Mouse (Mus musculus): ENCODE measurements around the gene Pacrg. TPM values are rescaled to one million over a fixed set of nuclear protein-coding genes. Genes with fewer than 3 reads are reported as not detected.

Gene Pacrg
- polyA plus RNA-seq, 1 experiment from 2014 or later = 1.0 TPM

- WGBS = 64% methylated on average over 4 of the region's 4 CpGs
- Histone ChIP-seq H3K27ac (no peak overlapping the region), H3K9me3 (replicated peaks) (no peaks in the 10 kb centered on the region), H3K27me3 (no peaks in the 10 kb centered on the region), H3K9ac (no peak overlapping the region), H3K4me1 (replicated peaks) (no peaks in the 10 kb centered on the region), H3K4me3 (no peak overlapping the region), H3K4me2 (no peak overlapping the region), H3K36me3 (no peaks in the 10 kb centered on the region)
- no peak for ATAC-seq (replicated peaks; ENCODE audit: insufficient number of reproducible peaks, insufficient read depth, low FRiP score, low read depth)
Measured at GRCm38 (mm10) chr17:10661294-10661693, 178.8 kb downstream of the Pacrg start.

GRCm38 (mm10) chr17:10643604-10644003 lies 196.5 kb downstream of the Pacrg start:
- Histone ChIP-seq H3K27ac (no peak overlapping the region), H3K4me2 (no peak overlapping the region), H3K9me3 (replicated peaks) (no peaks in the 10 kb centered on the region), H3K27me3 (no peaks in the 10 kb centered on the region), H3K4me3 (no peak overlapping the region), H3K36me3 (no peaks in the 10 kb centered on the region), H3K9ac (no peak overlapping the region), H3K4me1 (replicated peaks) (no peaks in the 10 kb centered on the region)
- ATAC-seq (replicated peaks; ENCODE audit: insufficient number of reproducible peaks, insufficient read depth, low FRiP score, low read depth) = no peak
- WGBS = 91% methylated on average over 7 of the region's 7 CpGs

- Histone ChIP-seq H3K36me3 (no peaks in the 10 kb centered on the region), H3K4me1 (replicated peaks) (no peaks in the 10 kb centered on the region), H3K9me3 (replicated peaks) (no peaks in the 10 kb centered on the region), H3K4me3 (no peak overlapping the region), H3K4me2 (no peak overlapping the region), H3K9ac (no peak overlapping the region), H3K27ac (no peak overlapping the region), H3K27me3 (no peaks in the 10 kb centered on the region)
- no peak for ATAC-seq (replicated peaks; ENCODE audit: insufficient number of reproducible peaks, insufficient read depth, low FRiP score, low read depth)
- WGBS = 70% methylated on average over 1 of the region's 1 CpGs
Measured at GRCm38 (mm10) chr17:10639816-10640215, 200.3 kb downstream of the Pacrg start.

- no peak overlapping the region for H3K4me3 ChIP-seq
- no peaks in the 10 kb centered on the region for H3K27me3 ChIP-seq
- H3K9ac ChIP-seq = no peak overlapping the region
- H3K36me3 ChIP-seq = no peaks in the 10 kb centered on the region
- H3K9me3 ChIP-seq (replicated peaks) = no peaks in the 10 kb centered on the region
- 73% methylated on average over 8 of the region's 8 CpGs for WGBS
- ATAC-seq (replicated peaks; ENCODE audit: insufficient number of reproducible peaks, insufficient read depth, low FRiP score, low read depth) = no peak
- H3K27ac ChIP-seq = no peak overlapping the region
- H3K4me1 ChIP-seq (replicated peaks) = no peaks in the 10 kb centered on the region
- H3K4me2 ChIP-seq = no peak overlapping the region
Measured at GRCm38 (mm10) chr17:10635955-10636470, 204.1 kb downstream of the Pacrg start.

GRCm38 (mm10) chr17:10635470-10635869 lies 204.6 kb downstream of the Pacrg start:
- Histone ChIP-seq H3K27ac (no peak overlapping the region), H3K4me2 (no peak overlapping the region), H3K9me3 (replicated peaks) (no peaks in the 10 kb centered on the region), H3K4me3 (no peak overlapping the region), H3K9ac (no peak overlapping the region), H3K27me3 (no peaks in the 10 kb centered on the region), H3K36me3 (no peaks in the 10 kb centered on the region), H3K4me1 (replicated peaks) (no peaks in the 10 kb centered on the region)
- ATAC-seq (replicated peaks; ENCODE audit: insufficient number of reproducible peaks, insufficient read depth, low FRiP score, low read depth) = no peak
- WGBS = 90% methylated on average over 11 of the region's 11 CpGs

GRCm38 (mm10) chr17:10635046-10635445 lies 205.1 kb downstream of the Pacrg start:
- H3K9me3 ChIP-seq (replicated peaks) = no peaks in the 10 kb centered on the region
- ATAC-seq (replicated peaks; ENCODE audit: insufficient number of reproducible peaks, insufficient read depth, low FRiP score, low read depth) = no peak
- no peak overlapping the region for H3K4me3 ChIP-seq
- no peak overlapping the region for H3K9ac ChIP-seq
- H3K27me3 ChIP-seq = no peaks in the 10 kb centered on the region
- no peaks in the 10 kb centered on the region for H3K36me3 ChIP-seq
- no peak overlapping the region for H3K4me2 ChIP-seq
- H3K4me1 ChIP-seq (replicated peaks) = no peaks in the 10 kb centered on the region
- 93% methylated on average over 6 of the region's 6 CpGs for WGBS
- H3K27ac ChIP-seq = no peak overlapping the region

GRCm38 (mm10) chr17:10633769-10634168 lies 206.3 kb downstream of the Pacrg start:
- H3K27me3 ChIP-seq = no peaks in the 10 kb centered on the region
- H3K27ac ChIP-seq = no peak overlapping the region
- no peak overlapping the region for H3K4me3 ChIP-seq
- WGBS = 76% methylated on average over 7 of the region's 7 CpGs
- H3K4me2 ChIP-seq = no peak overlapping the region
- no peak overlapping the region for H3K9ac ChIP-seq
- ATAC-seq (replicated peaks; ENCODE audit: insufficient number of reproducible peaks, insufficient read depth, low FRiP score, low read depth) = no peak
- no peaks in the 10 kb centered on the region for H3K9me3 ChIP-seq (replicated peaks)
- no peaks in the 10 kb centered on the region for H3K36me3 ChIP-seq
- H3K4me1 ChIP-seq (replicated peaks) = no peaks in the 10 kb centered on the region

GRCm38 (mm10) chr17:10628240-10628639 lies 211.9 kb downstream of the Pacrg start:
- H3K9ac ChIP-seq = no peak overlapping the region
- no peaks in the 10 kb centered on the region for H3K27me3 ChIP-seq
- no peak overlapping the region for H3K27ac ChIP-seq
- no peaks in the 10 kb centered on the region for H3K9me3 ChIP-seq (replicated peaks)
- no peak overlapping the region for H3K4me3 ChIP-seq
- 71% methylated on average over 4 of the region's 4 CpGs for WGBS
- H3K36me3 ChIP-seq = no peaks in the 10 kb centered on the region
- no peaks in the 10 kb centered on the region for H3K4me1 ChIP-seq (replicated peaks)
- no peak for ATAC-seq (replicated peaks; ENCODE audit: insufficient number of reproducible peaks, insufficient read depth, low FRiP score, low read depth)
- H3K4me2 ChIP-seq = no peak overlapping the region

- no peaks in the 10 kb centered on the region for H3K36me3 ChIP-seq
- ATAC-seq (replicated peaks; ENCODE audit: insufficient number of reproducible peaks, insufficient read depth, low FRiP score, low read depth) = no peak
- no peaks in the 10 kb centered on the region for H3K9me3 ChIP-seq (replicated peaks)
- no peak overlapping the region for H3K4me2 ChIP-seq
- 73% methylated on average over 2 of the region's 2 CpGs for WGBS
- H3K4me3 ChIP-seq = no peak overlapping the region
- no peaks in the 10 kb centered on the region for H3K27me3 ChIP-seq
- H3K27ac ChIP-seq = no peak overlapping the region
- no peaks in the 10 kb centered on the region for H3K4me1 ChIP-seq (replicated peaks)
- no peak overlapping the region for H3K9ac ChIP-seq
Measured at GRCm38 (mm10) chr17:10627476-10627875, 212.6 kb downstream of the Pacrg start.

GRCm38 (mm10) chr17:10626299-10627095 lies 213.6 kb downstream of the Pacrg start:
- H3K4me2 ChIP-seq = no peak overlapping the region
- ATAC-seq (replicated peaks; ENCODE audit: insufficient number of reproducible peaks, insufficient read depth, low FRiP score, low read depth) = no peak
- H3K36me3 ChIP-seq = no peaks in the 10 kb centered on the region
- H3K27ac ChIP-seq = no peak overlapping the region
- H3K9ac ChIP-seq = no peak overlapping the region
- H3K9me3 ChIP-seq (replicated peaks) = no peaks in the 10 kb centered on the region
- no peaks in the 10 kb centered on the region; the same call in 1 of the 2 replicates for H3K4me1 ChIP-seq (replicated peaks)
- H3K4me3 ChIP-seq = no peak overlapping the region
- WGBS = 78% methylated on average over 13 of the region's 13 CpGs
- no peaks in the 10 kb centered on the region for H3K27me3 ChIP-seq

- Histone ChIP-seq H3K4me1 (replicated peaks) (no peaks in the 10 kb centered on the region; the same call in 1 of the 2 replicates), H3K27ac (no peak overlapping the region), H3K4me2 (no peak overlapping the region), H3K9ac (no peak overlapping the region), H3K9me3 (replicated peaks) (no peaks in the 10 kb centered on the region), H3K27me3 (no peaks in the 10 kb centered on the region), H3K36me3 (no peaks in the 10 kb centered on the region), H3K4me3 (no peak overlapping the region)
- 77% methylated on average over 6 of the region's 6 CpGs for WGBS
- ATAC-seq (replicated peaks; ENCODE audit: insufficient number of reproducible peaks, insufficient read depth, low FRiP score, low read depth) = no peak
Measured at GRCm38 (mm10) chr17:10624699-10625424, 215.2 kb downstream of the Pacrg start.

Data from heart, embryonic 15.5 days (tissue).